Mouse (Mus musculus) neural tube, embryonic 14.5 days (tissue): ENCODE results near the gene Smim24. TPM values are rescaled to one million over a fixed set of nuclear protein-coding genes. Genes with fewer than 3 reads are reported as not detected.
A peak's percentile ranks its signal among the peaks of the same experiment; 100 is the strongest.

Experiments
- ATAC-seq: fragments of 200-750 bp; cut with Nextera tagmentation; 2 replicates; pipeline ENCODE4 v1.8.0; 2017; ENCODE audit warnings: low read depth, mild to moderate bottlenecking, moderate TSS enrichment, moderate library complexity
- H3K27ac ChIP-seq: fragments of 300-500 bp; sonication (generic); 2 replicates; pipeline ENCODE4 v1.5.1; 2014; ENCODE audit warnings: low read depth, mild to moderate bottlenecking, control low read depth, low read length, moderate library complexity, mixed read lengths
- H3K27me3 ChIP-seq: fragments of 300-500 bp; sonication (generic); 2 replicates; pipeline ENCODE4 v1.6.1; 2014; ENCODE audit warnings: low read length; ENCODE audit not compliant: control insufficient read depth, insufficient read depth
- H3K36me3 ChIP-seq: fragments of 300-500 bp; sonication (generic); 2 replicates; pipeline ENCODE4 v1.6.1; 2014; ENCODE audit warnings: low read length, mixed read lengths; ENCODE audit not compliant: control insufficient read depth, insufficient read depth
- H3K4me1 ChIP-seq: fragments of 300-500 bp; sonication (generic); 2 replicates; pipeline ENCODE4 v1.6.1; 2014; ENCODE audit warnings: low read length; ENCODE audit not compliant: control insufficient read depth, insufficient read depth
- H3K4me2 ChIP-seq: fragments of 300-500 bp; sonication (generic); 2 replicates; pipeline ENCODE4 v1.6.1; 2014; ENCODE audit warnings: mild to moderate bottlenecking, low read depth, low read length, control low read depth
- H3K4me3 ChIP-seq: fragments of 300-500 bp; sonication (generic); 2 replicates; pipeline ENCODE4 v1.5.1; 2014; ENCODE audit warnings: low read depth, low read length, control low read depth, mixed read lengths
- H3K9ac ChIP-seq: fragments of 300-500 bp; sonication (generic); replicated peaks from 2 replicates; pipeline ENCODE4 v1.6.1; 2014; ENCODE audit warnings: low read depth, mild to moderate bottlenecking, control low read depth, low read length, mixed read lengths
- H3K9me3 ChIP-seq: fragments of 300-500 bp; sonication (generic); 2 replicates; pipeline ENCODE4 v1.6.1; 2016; ENCODE audit warnings: low read length; ENCODE audit not compliant: control insufficient read depth
- WGBS: fragments of 180-500 bp; shearing (Covaris S2); extraction: QIAGEN DNeasy Blood & Tissue Kit; methylation state at CpG from one replicate; pipeline ENCODE4 v1.1.7; 2014; 5-methylcytosine and 5-hydroxymethylcytosine counted together
- polyA plus RNA-seq: library from polyadenylated mRNA; unstranded; fragments of >200 nt; fragmentation: Nextera tagmentation; extraction: Ambion mirVana; gene quantifications from 2 replicates; pipeline ENCODE4 v1.2.1, GENCODE M21; 2014

Smim24 gene
- polyA plus RNA-seq, 1 experiment from 2014 or later = 2.0 TPM

DNA sequence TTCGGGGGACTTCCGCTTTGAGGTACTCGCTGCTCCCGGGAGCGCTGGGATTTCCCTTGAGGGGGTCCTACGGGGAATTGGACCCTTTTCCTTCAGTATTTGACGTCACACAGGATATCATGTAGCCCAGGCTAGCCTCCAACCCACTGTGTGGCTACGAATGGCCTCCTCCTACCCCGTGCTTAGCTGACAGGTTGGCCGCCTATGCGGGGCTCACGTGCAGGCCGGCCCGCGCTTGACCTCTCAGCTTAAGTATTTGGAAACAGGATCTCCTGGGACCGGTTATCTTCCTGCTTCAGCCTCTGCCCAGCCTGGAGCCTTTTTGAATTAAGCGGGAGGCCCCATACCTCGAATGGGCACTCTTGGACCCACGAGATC lies 8.3 kb upstream of the Smim24 start:
- peak overlapping the region; percentile 93 for H3K4me3 ChIP-seq
- H3K36me3 ChIP-seq = peaks cover 21% of the 10 kb centered on the region
- H3K9me3 ChIP-seq = no peaks in the 10 kb centered on the region
- 1% methylated on average over 19 of the region's 19 CpGs for WGBS
- H3K4me2 ChIP-seq = peak overlapping the region; percentile 91
- peak overlapping the region; percentile 82 for H3K9ac ChIP-seq
- ATAC-seq = peak; percentile 22
- H3K4me1 ChIP-seq = peaks cover 8% of the 10 kb centered on the region
- peak overlapping the region; percentile 84 for H3K27ac ChIP-seq
- H3K27me3 ChIP-seq = no peaks in the 10 kb centered on the region

DNA sequence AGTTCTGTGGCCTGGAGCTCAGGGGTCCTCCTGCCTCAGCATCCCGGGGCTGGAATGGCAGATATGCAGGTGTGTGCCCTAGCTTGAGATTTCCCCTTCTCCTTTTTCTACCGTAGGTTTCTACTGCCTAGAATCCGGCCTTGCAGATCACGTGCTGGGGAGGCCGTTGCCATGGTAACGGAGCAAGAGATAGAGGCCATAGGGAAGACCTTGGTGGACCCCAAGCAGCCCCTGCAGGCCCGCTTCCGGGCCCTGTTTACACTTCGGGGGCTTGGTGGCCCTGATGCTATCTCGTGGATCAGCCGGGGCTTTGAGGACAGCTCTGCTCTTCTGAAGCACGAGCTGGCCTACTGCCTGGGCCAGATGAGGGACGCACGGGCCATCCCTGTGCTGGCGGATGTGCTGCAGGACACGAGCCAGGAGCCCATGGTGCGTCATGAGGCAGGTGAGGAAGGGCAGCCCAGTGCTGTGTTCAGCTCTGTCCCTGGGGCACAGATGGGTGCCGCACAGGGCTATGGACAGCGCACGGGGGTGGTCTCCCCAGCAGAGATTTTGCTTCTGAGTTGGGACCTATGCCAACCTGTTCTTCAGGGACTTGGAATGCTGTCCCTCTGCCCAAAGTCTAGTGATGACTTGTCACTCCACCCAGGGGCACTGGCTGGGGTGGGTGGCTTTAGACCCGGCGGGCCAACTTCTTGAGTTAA lies 7.1 kb upstream of the Smim24 start:
- no peak for ATAC-seq
- Histone ChIP-seq H3K4me2 (peak overlapping the region; percentile 91), H3K4me1 (peaks cover 14% of the 10 kb centered on the region), H3K9me3 (no peaks in the 10 kb centered on the region), H3K27me3 (no peaks in the 10 kb centered on the region), H3K36me3 (peaks cover 21% of the 10 kb centered on the region), H3K9ac (no peak overlapping the region), H3K4me3 (peak overlapping the region; percentile 93; the same call in 1 of the 2 replicates), H3K27ac (no peak overlapping the region)
- 89% methylated on average over 22 of the region's 22 CpGs for WGBS

DNA sequence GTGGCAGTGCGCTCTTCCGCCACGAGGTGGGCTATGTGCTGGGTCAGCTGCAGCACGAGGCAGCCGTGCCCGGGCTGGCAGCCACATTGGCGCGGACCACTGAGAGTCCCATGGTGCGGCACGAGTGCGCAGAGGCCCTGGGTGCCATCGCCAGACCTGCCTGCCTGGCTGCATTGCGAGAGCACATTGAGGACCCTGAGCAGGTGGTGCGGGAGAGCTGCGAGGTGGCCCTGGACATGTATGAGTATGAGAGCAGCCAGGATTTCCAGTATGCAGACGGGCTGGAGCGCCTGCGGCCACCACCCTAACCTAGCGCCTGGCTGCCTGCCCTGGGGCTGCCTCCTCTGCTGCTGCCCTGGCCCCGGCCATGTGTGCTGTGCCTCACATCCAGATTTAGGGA lies 5.1 kb upstream of the Smim24 start:
- no peak for ATAC-seq
- Histone ChIP-seq H3K27ac (no peak overlapping the region), H3K4me3 (no peak overlapping the region), H3K27me3 (no peaks in the 10 kb centered on the region), H3K9ac (no peak overlapping the region), H3K4me1 (peaks cover 14% of the 10 kb centered on the region), H3K36me3 (peaks cover 21% of the 10 kb centered on the region), H3K4me2 (no peak overlapping the region), H3K9me3 (no peaks in the 10 kb centered on the region)
- WGBS = 95% methylated on average over 20 of the region's 20 CpGs

DNA sequence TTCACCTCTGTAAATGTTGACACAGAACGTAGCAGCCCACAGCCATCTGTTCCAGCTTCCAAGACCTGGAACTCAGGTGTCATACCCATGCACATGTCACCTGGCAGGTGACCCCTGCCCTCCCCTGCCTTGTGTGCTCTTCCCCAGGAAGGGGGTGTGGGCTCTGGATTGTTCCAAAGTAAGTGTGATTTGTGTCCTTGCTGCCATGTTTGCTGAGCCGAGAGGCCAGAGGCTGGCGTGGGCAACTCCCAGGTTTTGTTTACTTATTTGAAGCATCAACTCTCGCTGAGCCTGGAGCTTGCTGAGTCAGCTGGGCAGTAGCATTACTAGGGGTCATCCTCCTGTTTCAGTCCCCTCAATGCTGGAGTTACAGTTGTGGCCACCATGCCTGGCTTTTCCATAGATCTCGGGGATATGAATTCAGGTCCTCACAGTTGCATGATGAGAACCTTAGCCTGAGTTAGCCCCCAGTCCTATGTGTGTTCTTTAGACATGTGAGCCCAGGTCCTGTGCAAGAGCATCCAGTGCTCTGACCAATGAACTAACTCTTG lies 4.3 kb upstream of the Smim24 start, which contains the start of gene Gm48552:
TSS of gene Gm48552 (plus strand) at position 501 of the 551 bp plus-strand sequence.
- H3K36me3 ChIP-seq = peaks cover 21% of the 10 kb centered on the region
- H3K27ac ChIP-seq = no peak within 1 kb of the TSS
- H3K4me2 ChIP-seq = no peak within 1 kb of the TSS
- ATAC-seq = no peak
- H3K4me1 ChIP-seq = peaks cover 16% of the 10 kb centered on the region
- no peaks in the 10 kb centered on the region for H3K9me3 ChIP-seq
- WGBS = 87% methylated on average over 5 of the region's 5 CpGs
- H3K27me3 ChIP-seq = no peaks in the 10 kb centered on the region
- no peak within 1 kb of the TSS for H3K4me3 ChIP-seq
- no peak within 1 kb of the TSS for H3K9ac ChIP-seq

DNA sequence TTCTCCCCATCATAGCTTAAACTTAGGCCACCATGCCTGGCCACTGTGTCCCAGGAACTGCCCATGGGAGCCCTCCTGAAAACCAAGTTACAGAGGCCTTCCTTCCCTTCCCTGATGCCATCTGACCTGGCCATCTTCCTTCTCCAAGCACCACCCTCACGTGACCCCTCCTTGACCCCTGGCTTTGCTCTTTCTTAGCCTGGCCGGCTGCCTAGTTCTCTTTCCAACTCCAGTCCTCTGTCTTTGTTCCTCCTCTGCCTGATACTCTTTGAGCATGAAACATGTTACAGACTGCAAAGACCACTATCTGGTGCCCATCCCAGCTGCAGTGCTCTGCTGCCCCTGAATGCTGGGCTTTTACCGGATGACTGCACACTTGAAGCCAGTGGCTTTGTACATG lies 3.5 kb upstream of the Smim24 start:
- Histone ChIP-seq H3K9me3 (no peaks in the 10 kb centered on the region), H3K4me1 (peaks cover 21% of the 10 kb centered on the region), H3K4me2 (no peak overlapping the region), H3K27me3 (no peaks in the 10 kb centered on the region), H3K9ac (no peak overlapping the region), H3K27ac (no peak overlapping the region), H3K4me3 (no peak overlapping the region), H3K36me3 (peaks cover 21% of the 10 kb centered on the region)
- ATAC-seq = no peak
- 58% methylated on average over 3 of the region's 3 CpGs for WGBS

DNA sequence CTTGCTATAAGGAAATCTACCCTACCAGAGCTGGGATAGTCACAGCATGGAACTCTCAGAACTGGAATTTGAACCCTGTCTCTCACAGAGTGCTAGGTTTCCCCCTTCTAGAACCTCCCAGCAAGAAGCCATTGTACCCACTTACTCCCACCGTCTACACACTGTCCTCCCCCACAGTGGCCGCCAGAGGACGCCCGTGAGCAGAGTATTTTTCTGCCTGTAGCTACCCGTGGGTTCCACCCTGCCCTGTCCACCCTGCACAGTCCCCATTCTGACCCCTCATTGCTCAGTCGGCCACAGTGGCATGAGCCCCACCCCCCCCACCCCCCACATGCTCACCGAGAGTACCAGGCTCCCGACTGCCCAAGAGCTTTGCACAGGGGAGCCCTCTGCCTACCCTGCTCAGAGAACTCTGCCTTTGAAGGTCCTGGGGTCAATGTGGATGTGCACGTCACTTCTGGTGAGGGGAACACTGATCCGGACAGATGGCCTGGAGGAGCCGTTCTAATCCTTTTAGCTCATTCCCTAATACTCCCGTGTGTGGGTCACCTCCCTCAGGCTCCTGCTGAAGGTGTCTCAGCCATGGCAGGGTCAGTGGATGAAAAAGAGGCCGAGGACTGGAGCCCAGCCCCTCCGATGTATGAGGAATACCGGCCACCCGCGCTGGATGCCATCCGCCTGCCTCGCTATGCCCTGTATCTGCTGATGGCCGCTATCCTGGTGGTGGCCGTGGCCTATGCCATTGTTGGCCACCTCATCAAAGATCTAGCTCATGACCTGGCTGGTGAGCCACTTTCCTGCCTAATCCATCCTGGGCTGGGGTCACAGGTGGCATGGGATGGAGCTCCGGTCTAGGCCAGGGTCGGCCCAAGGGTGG lies 2.8 kb upstream of the Smim24 start:
- no peak overlapping the region for H3K4me3 ChIP-seq
- ATAC-seq = peak; percentile 61
- no peak overlapping the region for H3K9ac ChIP-seq
- no peak overlapping the region for H3K27ac ChIP-seq
- peaks cover 21% of the 10 kb centered on the region for H3K36me3 ChIP-seq
- WGBS = 61% methylated on average over 23 of the region's 23 CpGs
- H3K4me2 ChIP-seq = no peak overlapping the region
- no peaks in the 10 kb centered on the region for H3K9me3 ChIP-seq
- H3K4me1 ChIP-seq = peaks cover 17% of the 10 kb centered on the region
- H3K27me3 ChIP-seq = no peaks in the 10 kb centered on the region

DNA sequence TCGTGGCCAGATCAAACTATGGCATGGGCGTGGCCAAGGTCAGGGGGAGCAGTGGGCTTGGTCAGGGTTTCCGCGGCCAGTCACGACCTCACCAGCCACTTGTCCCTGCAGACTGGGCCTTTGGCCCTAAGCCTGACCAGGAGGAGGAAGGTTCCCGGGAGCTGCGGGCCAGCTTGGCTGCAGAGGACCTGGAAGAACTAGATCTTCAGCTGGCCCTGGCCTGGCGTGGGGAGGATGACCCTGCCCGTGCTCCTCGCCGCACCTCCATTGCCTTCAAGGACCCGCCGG lies 2.2 kb upstream of the Smim24 start:
- 91% methylated on average over 13 of the region's 13 CpGs for WGBS
- Histone ChIP-seq H3K27me3 (no peaks in the 10 kb centered on the region), H3K27ac (no peak overlapping the region), H3K4me1 (peaks cover 13% of the 10 kb centered on the region; the same call in 1 of the 2 replicates), H3K4me3 (no peak overlapping the region), H3K4me2 (no peak overlapping the region), H3K9ac (no peak overlapping the region), H3K36me3 (peaks cover 21% of the 10 kb centered on the region), H3K9me3 (no peaks in the 10 kb centered on the region)
- ATAC-seq = no peak

DNA sequence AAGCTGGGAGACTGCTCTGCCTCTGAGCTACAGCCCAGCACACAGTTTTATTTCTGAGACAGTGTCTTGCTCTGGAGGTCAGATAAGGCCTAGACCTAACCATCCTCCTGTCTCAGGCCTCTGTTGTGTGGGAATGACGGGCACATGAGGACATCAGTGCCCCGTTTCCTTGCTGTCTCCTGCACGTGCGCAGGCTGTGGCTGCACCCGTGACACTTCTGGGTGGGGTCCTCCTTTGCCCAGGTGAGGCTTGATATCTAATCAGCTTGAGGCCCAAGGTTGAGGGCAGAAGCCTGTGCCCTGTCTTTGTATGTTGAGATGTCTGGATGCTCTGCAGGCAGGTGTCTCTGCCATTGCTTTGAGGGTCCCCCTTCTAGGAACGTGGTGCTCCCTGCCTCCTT lies 581 bp upstream of the Smim24 start:
- H3K4me1 ChIP-seq = peaks cover 17% of the 10 kb centered on the region
- no peak overlapping the region for H3K4me2 ChIP-seq
- no peaks in the 10 kb centered on the region for H3K9me3 ChIP-seq
- H3K9ac ChIP-seq = no peak overlapping the region
- 82% methylated on average over 6 of the region's 6 CpGs for WGBS
- H3K27me3 ChIP-seq = no peaks in the 10 kb centered on the region
- ATAC-seq = no peak
- H3K4me3 ChIP-seq = no peak overlapping the region
- H3K36me3 ChIP-seq = peaks cover 12% of the 10 kb centered on the region
- H3K27ac ChIP-seq = no peak overlapping the region
